Mouse (Mus musculus) adrenal gland (tissue): ENCODE measurements around the gene Acoxl.

Source experiments
- intact Hi-C: fragments of 180-260 bp; cut with DNase I; formaldehyde crosslinking; loops from one replicate; pipeline ENCODE4 v1.15.1; 2025

Gene Acoxl

GRCm38 (mm10) chr2:128105651-128106050 is 267.0 kb downstream of the Acoxl start:
- intact Hi-C loops = no loop called here

- intact Hi-C loops = no loop called here
Measured at GRCm38 (mm10) chr2:128111537-128111936, 272.9 kb downstream of the Acoxl start.

- intact Hi-C loops = no loop called here
Measured at GRCm38 (mm10) chr2:128114621-128115020, 275.9 kb downstream of the Acoxl start.

- intact Hi-C loops = no loop called here
Measured at GRCm38 (mm10) chr2:128115579-128115978, 276.9 kb downstream of the Acoxl start.

GRCm38 (mm10) chr2:128117605-128118004 is 278.9 kb downstream of the Acoxl start:
- intact Hi-C loops = no loop called here

GRCm38 (mm10) chr2:128118971-128119370 is 280.3 kb downstream of the Acoxl start:
- intact Hi-C loops = no loop called here

GRCm38 (mm10) chr2:128122491-128122890 is 283.8 kb downstream of the Acoxl start:
- intact Hi-C loops = loop anchor here (2.0 to 5.0 kb wide), 2 partner anchors 274 to 450 kb away; no protein-coding TSS in a partner anchor

GRCm38 (mm10) chr2:128122891-128123771 is 284.5 kb downstream of the Acoxl start:
- intact Hi-C loops = loop anchor here (2.0 to 5.0 kb wide), 2 partner anchors 274 to 449 kb away; no protein-coding TSS in a partner anchor

- intact Hi-C loops = loop anchor here (2.0 to 5.0 kb wide), 3 partner anchors 235 to 448 kb away; no protein-coding TSS in a partner anchor
Measured at GRCm38 (mm10) chr2:128123921-128124683, 285.4 kb downstream of the Acoxl start.

- intact Hi-C loops = loop anchor here (2.0 to 5.0 kb wide), 2 partner anchors 236 to 448 kb away; no protein-coding TSS in a partner anchor
Measured at GRCm38 (mm10) chr2:128124693-128125092, 286.0 kb downstream of the Acoxl start.

GRCm38 (mm10) chr2:128125635-128126470 is 287.2 kb downstream of the Acoxl start, which contains the start of gene Bcl2l11:
TSS of gene Bcl2l11 (plus strand) at chr2:128126038.
- intact Hi-C loops = loop anchor here (2.0 kb wide), 1 partner anchor 237 kb away; no protein-coding TSS in a partner anchor

- intact Hi-C loops = no loop called here
Measured at GRCm38 (mm10) chr2:128126591-128127051, 287.9 kb downstream of the Acoxl start.

- intact Hi-C loops = no loop called here
Measured at GRCm38 (mm10) chr2:128127121-128127671, 288.5 kb downstream of the Acoxl start.

GRCm38 (mm10) chr2:128127691-128128292 is 289.1 kb downstream of the Acoxl start:
- intact Hi-C loops = no loop called here

- intact Hi-C loops = no loop called here
Measured at GRCm38 (mm10) chr2:128128532-128128931, 289.9 kb downstream of the Acoxl start.

- intact Hi-C loops = no loop called here
Measured at GRCm38 (mm10) chr2:128131503-128131902, 292.8 kb downstream of the Acoxl start.

- intact Hi-C loops = no loop called here
Measured at GRCm38 (mm10) chr2:128132635-128133034, 294.0 kb downstream of the Acoxl start.

GRCm38 (mm10) chr2:128133865-128134264 is 295.2 kb downstream of the Acoxl start:
- intact Hi-C loops = no loop called here

GRCm38 (mm10) chr2:128134474-128134873 is 295.8 kb downstream of the Acoxl start:
- intact Hi-C loops = no loop called here

- intact Hi-C loops = loop anchor here (5.0 kb wide), 1 partner anchor 37 kb away; no protein-coding TSS in a partner anchor
Measured at GRCm38 (mm10) chr2:128134948-128135347, 296.3 kb downstream of the Acoxl start.
